Mouse (Mus musculus): ENCODE data around the gene Zswim4.
"Not testable (repeated sequence)": the region's sequence is repeated elsewhere in the genome, so short reads cannot be mapped to it uniquely, and the experiment has no call there.

Gene Zswim4

GRCm38 (mm10) chr8:84236998-84237473 lies at the start of gene Zswim4:
TSS of gene Zswim4 (minus strand) at chr8:84237055.
- peak; percentile 98 for DNase-seq (ENCODE audit: low spot score in 2 of 2)

- DNase-seq (ENCODE audit: low spot score in 2 of 2) = not testable (repeated sequence)
Observed at GRCm38 (mm10) chr8:84285665-84286064, 48.8 kb upstream of the Zswim4 start.

- no peak for DNase-seq (ENCODE audit: low spot score in 2 of 2)
Observed at GRCm38 (mm10) chr8:84284608-84285063, 47.8 kb upstream of the Zswim4 start.

- DNase-seq (ENCODE audit: low spot score in 2 of 2) = no peak
Observed at GRCm38 (mm10) chr8:84280777-84281176, 43.9 kb upstream of the Zswim4 start.

GRCm38 (mm10) chr8:84276447-84276846 lies 39.6 kb upstream of the Zswim4 start:
- no peak for DNase-seq (ENCODE audit: low spot score in 2 of 2)

GRCm38 (mm10) chr8:84273968-84274367 lies 37.1 kb upstream of the Zswim4 start:
- no peak for DNase-seq (ENCODE audit: low spot score in 2 of 2)

- DNase-seq (ENCODE audit: low spot score in 2 of 2) = no peak
Observed at GRCm38 (mm10) chr8:84272302-84272701, 35.4 kb upstream of the Zswim4 start.

GRCm38 (mm10) chr8:84269950-84270773 lies 33.3 kb upstream of the Zswim4 start, which contains the start of gene Ccdc130:
TSS of gene Ccdc130 (minus strand) at chr8:84270380.
- peak; percentile 94 to 99 for DNase-seq (ENCODE audit: low spot score in 2 of 2)

- no peak for DNase-seq (ENCODE audit: low spot score in 2 of 2)
Observed at GRCm38 (mm10) chr8:84261098-84261497, 24.2 kb upstream of the Zswim4 start.

GRCm38 (mm10) chr8:84256822-84257610 lies 20.2 kb upstream of the Zswim4 start, which contains the start of gene Mri1:
TSS of gene Mri1 (minus strand) at chr8:84257326.
- peak; percentile 61 to 75 for DNase-seq (ENCODE audit: low spot score in 2 of 2)

- DNase-seq (ENCODE audit: low spot score in 2 of 2) = peak in 1 of 2 experiments; percentile 48
Observed at GRCm38 (mm10) chr8:84256458-84256821, 19.6 kb upstream of the Zswim4 start.

GRCm38 (mm10) chr8:84255858-84256257 lies 19.0 kb upstream of the Zswim4 start:
- DNase-seq (ENCODE audit: low spot score in 2 of 2) = no peak

- DNase-seq (ENCODE audit: low spot score in 2 of 2) = peak; percentile 66 to 81
Observed at GRCm38 (mm10) chr8:84249257-84250170, 12.7 kb upstream of the Zswim4 start, which contains the start of gene D8Ertd738e. TSS of gene D8Ertd738e (minus strand) at chr8:84249719.

- no peak for DNase-seq (ENCODE audit: low spot score in 2 of 2)
Observed at GRCm38 (mm10) chr8:84241821-84242220, 5.0 kb upstream of the Zswim4 start.

GRCm38 (mm10) chr8:84241167-84241566 lies 4.3 kb upstream of the Zswim4 start:
- DNase-seq (ENCODE audit: low spot score in 2 of 2) = no peak

GRCm38 (mm10) chr8:84237542-84238229 lies 831 bp upstream of the Zswim4 start:
- no peak for DNase-seq (ENCODE audit: low spot score in 2 of 2)

GRCm38 (mm10) chr8:84236410-84236997 lies 351 bp downstream of the Zswim4 start:
- no peak for DNase-seq (ENCODE audit: low spot score in 2 of 2)

GRCm38 (mm10) chr8:84235746-84236409 lies 977 bp downstream of the Zswim4 start:
- no peak for DNase-seq (ENCODE audit: low spot score in 2 of 2)

GRCm38 (mm10) chr8:84233055-84233454 lies 3.8 kb downstream of the Zswim4 start:
- peak in 1 of 2 experiments; percentile 29 for DNase-seq (ENCODE audit: low spot score in 2 of 2)

GRCm38 (mm10) chr8:84230735-84231134 lies 6.1 kb downstream of the Zswim4 start:
- DNase-seq (ENCODE audit: low spot score in 2 of 2) = no peak

All from urinary bladder, adult 18-20 months (tissue).